Mouse (Mus musculus): ENCODE measurements at regions not wholly inside any gene's neighbourhood (a gene's known extent, or its start where the extent isn't known, plus 50 kb on each side); places are given as distances from the start of the nearest gene placed in this dataset.

Small RNAs in the stretch of these regions (microRNA-seq; reads per million reads assigned to microRNA genes)
- gene Gm23694 (0 reads per million in 2 experiments), gene Gm24096 (0 reads per million in 2 experiments)

Measured in left cerebral cortex, adult 18-20 months (tissue).